Mouse (Mus musculus): ENCODE measurements around the gene Apon.

DNA sequence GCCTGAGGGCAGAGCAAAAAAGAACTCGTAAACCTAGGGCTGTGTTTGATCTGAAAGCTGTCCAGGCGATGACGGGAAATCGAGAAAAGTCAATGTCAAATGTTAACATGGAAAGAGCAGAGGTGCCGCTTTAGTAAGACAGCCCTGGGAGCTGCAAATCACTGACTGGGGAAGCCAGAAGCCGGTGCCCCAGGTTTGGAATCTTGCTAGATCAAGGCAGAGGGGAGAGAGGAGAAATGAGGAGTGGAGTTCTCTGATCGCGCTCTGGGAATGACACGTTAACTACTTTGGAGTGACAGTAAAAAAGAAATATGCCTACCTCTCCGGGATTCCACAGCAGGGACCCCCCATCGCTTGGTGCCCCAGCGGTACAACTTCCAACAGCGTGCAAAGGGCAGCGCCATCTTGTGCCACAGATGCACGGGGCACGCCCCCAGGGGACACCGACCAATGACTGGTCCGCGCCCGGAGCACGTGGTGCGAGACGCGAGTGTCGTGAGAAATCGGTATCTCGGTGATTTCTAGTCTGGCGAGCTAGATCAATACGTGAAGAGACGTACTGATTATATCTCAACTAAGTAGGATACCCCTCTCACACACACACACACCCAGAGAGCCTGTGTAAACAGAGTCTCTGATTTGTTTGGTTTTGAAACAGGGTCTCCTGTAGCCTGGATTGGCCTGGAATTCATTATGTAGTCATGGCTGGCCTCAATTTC lies 42.3 kb upstream of the Apon start, which contains the start of gene Spryd4:
- TF ChIP-seq CTCF (IDR thresholded peaks at IDR 0.05; ENCODE audit: low read depth, low read length), result no peak
- TF ChIP-seq TAL1 (conservative IDR thresholded peaks at IDR 0.05; ENCODE audit: low read depth, low read length), result no peak
